Mouse (Mus musculus) stomach, embryonic 16.5 days (tissue): ENCODE measurements around the gene Gm11037. TPM values are rescaled to one million over a fixed set of nuclear protein-coding genes. Genes with fewer than 3 reads are reported as not detected.

Source experiments
- ATAC-seq: fragments of 200-750 bp; cut with Nextera tagmentation; 2 replicates; pipeline ENCODE4 v1.8.0; 2017; ENCODE audit warnings: moderate number of reproducible peaks, moderate TSS enrichment; ENCODE audit not compliant: insufficient read depth, low FRiP score
- H3K27ac ChIP-seq: fragments of 300-500 bp; sonication (generic); 2 replicates; pipeline ENCODE4 v1.5.1; 2014; ENCODE audit warnings: low read length
- H3K27me3 ChIP-seq: fragments of 300-500 bp; sonication (generic); 2 replicates; pipeline ENCODE4 v1.6.1; 2014; ENCODE audit warnings: low read length, control low read depth, mixed read lengths; ENCODE audit not compliant: control insufficient read depth, insufficient read depth
- H3K36me3 ChIP-seq: fragments of 300-500 bp; sonication (generic); 2 replicates; pipeline ENCODE4 v1.6.1; 2014; ENCODE audit warnings: low read length; ENCODE audit not compliant: control insufficient read depth, insufficient read depth
- H3K4me1 ChIP-seq: fragments of 300-500 bp; sonication (generic); 2 replicates; pipeline ENCODE4 v1.6.1; 2014; ENCODE audit warnings: low read length, control low read depth, mixed read lengths; ENCODE audit not compliant: control insufficient read depth, insufficient read depth
- H3K4me2 ChIP-seq: fragments of 300-500 bp; sonication (generic); 2 replicates; pipeline ENCODE4 v1.6.1; 2014; ENCODE audit warnings: low read depth, low read length, mixed read lengths
- H3K4me3 ChIP-seq: fragments of 300-500 bp; sonication (generic); replicated peaks from 2 replicates; pipeline ENCODE4 v1.5.1; 2014; ENCODE audit warnings: mild to moderate bottlenecking, low read length
- H3K9ac ChIP-seq: fragments of 300-500 bp; sonication (generic); 2 replicates; pipeline ENCODE4 v1.6.1; 2014; ENCODE audit warnings: low read length
- H3K9me3 ChIP-seq: fragments of 300-500 bp; sonication (generic); replicated peaks from 2 replicates; pipeline ENCODE4 v1.6.1; 2016; ENCODE audit warnings: low read length, control low read depth; ENCODE audit not compliant: control insufficient read depth
- WGBS: fragments of 180-500 bp; shearing (Covaris S2); extraction: QIAGEN DNeasy Blood & Tissue Kit; methylation state at CpG from one replicate; pipeline ENCODE4 v1.1.7; 2014; 5-methylcytosine and 5-hydroxymethylcytosine counted together
- polyA plus RNA-seq: library from polyadenylated mRNA; unstranded; fragments of >200 nt; fragmentation: Nextera tagmentation; extraction: Ambion mirVana; gene quantifications from 2 replicates; pipeline ENCODE4 v1.2.1, GENCODE M21; 2015

The Gm11037 gene
- polyA plus RNA-seq, 1 experiment from 2014 or later, result not detected

GRCm38 (mm10) chr2:131142592-131142991 lies 9.3 kb downstream of the Gm11037 start:
- Histone ChIP-seq H3K27me3 (no peaks in the 10 kb centered on the region), H3K4me1 (peaks cover 5% of the 10 kb centered on the region; the same call in 1 of the 2 replicates), H3K9ac (0 out of 2 replicates have a peak overlapping the region, but pooled peaks have one; percentile 0), H3K4me3 (no peak overlapping the region), H3K4me2 (peak overlapping the region; percentile 36; the same call in 1 of the 2 replicates), H3K9me3 (no peaks in the 10 kb centered on the region), H3K36me3 (peaks cover 15% of the 10 kb centered on the region), H3K27ac (no peak overlapping the region)
- WGBS, result 26% methylated on average over 18 of the region's 18 CpGs
- ATAC-seq, result peak; percentile 76; the same call in 1 of the 2 replicates

- Histone ChIP-seq H3K4me3 (no peak overlapping the region), H3K36me3 (peaks cover 19% of the 10 kb centered on the region), H3K9me3 (no peaks in the 10 kb centered on the region), H3K4me2 (peak overlapping the region; percentile 36; the same call in 1 of the 2 replicates), H3K9ac (no peak overlapping the region), H3K4me1 (peaks cover 5% of the 10 kb centered on the region; the same call in 1 of the 2 replicates), H3K27ac (no peak overlapping the region), H3K27me3 (no peaks in the 10 kb centered on the region)
- 68% methylated on average over 22 of the region's 22 CpGs for whole genome bisulfite sequencing
- no peak for ATAC-seq
Measured at GRCm38 (mm10) chr2:131143007-131143780, 9.9 kb downstream of the Gm11037 start.

- Histone ChIP-seq H3K27me3 (no peaks in the 10 kb centered on the region), H3K4me3 (no peak overlapping the region), H3K9ac (no peak overlapping the region), H3K4me2 (no peak overlapping the region), H3K27ac (no peak overlapping the region), H3K36me3 (peaks cover 25% of the 10 kb centered on the region), H3K9me3 (no peaks in the 10 kb centered on the region), H3K4me1 (peaks cover 5% of the 10 kb centered on the region; the same call in 1 of the 2 replicates)
- 57% methylated on average over 13 of the region's 13 CpGs for WGBS
- no peak for ATAC-seq
Measured at GRCm38 (mm10) chr2:131145121-131145520, 11.8 kb downstream of the Gm11037 start.

- Histone ChIP-seq H3K4me1 (peaks cover 5% of the 10 kb centered on the region; the same call in 1 of the 2 replicates), H3K27ac (no peak overlapping the region), H3K9me3 (no peaks in the 10 kb centered on the region), H3K4me2 (no peak overlapping the region), H3K27me3 (no peaks in the 10 kb centered on the region), H3K36me3 (peaks cover 25% of the 10 kb centered on the region), H3K4me3 (no peak overlapping the region), H3K9ac (no peak overlapping the region)
- 77% methylated on average over 2 of the region's 2 CpGs for WGBS
- ATAC-seq, result no peak
Measured at GRCm38 (mm10) chr2:131145536-131145935, 12.2 kb downstream of the Gm11037 start.

GRCm38 (mm10) chr2:131146193-131147042 lies 13.1 kb downstream of the Gm11037 start:
- WGBS, result 80% methylated on average over 21 of the region's 21 CpGs
- H3K36me3 ChIP-seq, result peaks cover 25% of the 10 kb centered on the region
- H3K4me2 ChIP-seq, result no peak overlapping the region
- ATAC-seq, result no peak
- H3K9ac ChIP-seq, result no peak overlapping the region
- H3K4me1 ChIP-seq, result peaks cover 3% of the 10 kb centered on the region; the same call in 1 of the 2 replicates
- no peaks in the 10 kb centered on the region for H3K27me3 ChIP-seq
- H3K9me3 ChIP-seq, result no peaks in the 10 kb centered on the region
- no peak overlapping the region for H3K4me3 ChIP-seq
- no peak overlapping the region for H3K27ac ChIP-seq

GRCm38 (mm10) chr2:131147043-131147365 lies 13.7 kb downstream of the Gm11037 start:
- H3K36me3 ChIP-seq, result peaks cover 25% of the 10 kb centered on the region
- peaks cover 3% of the 10 kb centered on the region; the same call in 1 of the 2 replicates for H3K4me1 ChIP-seq
- H3K9ac ChIP-seq, result no peak overlapping the region
- WGBS, result 92% methylated on average over 8 of the region's 8 CpGs
- H3K27me3 ChIP-seq, result no peaks in the 10 kb centered on the region
- no peak overlapping the region for H3K4me2 ChIP-seq
- no peak for ATAC-seq
- H3K9me3 ChIP-seq, result no peaks in the 10 kb centered on the region
- no peak overlapping the region for H3K27ac ChIP-seq
- no peak overlapping the region for H3K4me3 ChIP-seq

- peaks cover 25% of the 10 kb centered on the region for H3K36me3 ChIP-seq
- no peak overlapping the region for H3K4me3 ChIP-seq
- H3K4me2 ChIP-seq, result no peak overlapping the region
- no peaks in the 10 kb centered on the region for H3K9me3 ChIP-seq
- WGBS, result 79% methylated on average over 8 of the region's 8 CpGs
- H3K27me3 ChIP-seq, result no peaks in the 10 kb centered on the region
- no peak overlapping the region for H3K9ac ChIP-seq
- ATAC-seq, result no peak
- H3K27ac ChIP-seq, result no peak overlapping the region
- no peaks in the 10 kb centered on the region for H3K4me1 ChIP-seq
Measured at GRCm38 (mm10) chr2:131148353-131149253, 15.3 kb downstream of the Gm11037 start.

GRCm38 (mm10) chr2:131149254-131149578 lies 15.9 kb downstream of the Gm11037 start:
- Histone ChIP-seq H3K27ac (no peak overlapping the region), H3K27me3 (no peaks in the 10 kb centered on the region), H3K4me1 (no peaks in the 10 kb centered on the region), H3K9me3 (no peaks in the 10 kb centered on the region), H3K36me3 (peaks cover 24% of the 10 kb centered on the region), H3K4me3 (no peak overlapping the region), H3K4me2 (no peak overlapping the region), H3K9ac (no peak overlapping the region)
- no peak for ATAC-seq
- 92% methylated on average over 3 of the region's 3 CpGs for WGBS
